Comparison of ENCODE assay signal across 11 mouse cellular contexts in the genomic region with DNA sequence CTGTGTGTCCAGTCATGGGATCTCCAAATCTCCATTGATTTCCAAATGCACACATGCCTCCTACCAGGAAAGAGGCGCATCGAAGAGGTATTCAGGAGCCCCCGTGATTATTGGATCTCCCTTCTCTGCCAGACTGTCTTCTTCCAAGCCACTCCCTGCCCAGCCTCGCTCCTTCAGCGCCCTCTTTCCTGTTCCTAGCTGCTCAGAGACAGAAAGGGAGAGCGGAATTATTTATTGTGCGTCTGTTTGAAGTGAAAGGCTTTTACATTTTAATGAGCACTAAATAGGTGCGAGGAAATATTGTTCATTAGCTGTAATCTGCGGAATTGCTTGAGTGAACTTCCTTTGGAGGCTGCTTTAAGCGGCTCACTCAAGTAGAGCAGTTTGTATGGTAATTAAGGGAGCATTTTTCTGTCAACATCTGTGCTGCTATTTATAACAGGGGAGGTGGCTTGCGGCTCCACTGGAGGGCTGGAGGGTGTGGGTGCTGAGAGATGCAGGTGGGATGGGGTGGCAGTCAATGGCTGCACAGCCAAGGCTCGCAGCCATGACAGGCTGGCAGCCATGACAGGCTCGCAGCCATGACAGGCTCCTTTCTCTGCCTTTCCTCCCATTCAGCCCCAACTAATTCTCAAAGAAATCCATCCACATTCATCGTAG.
DNase-seq lines count a peak whose midpoint lies in the region; ATAC-seq and TF ChIP-seq lines count a peak whose summit lies in the region.
"Had no signal": no experiment of that assay in that cellular context is flagged by ENCODE, and none has a peak within 500 bp of the region (broad histone marks: within the 10 kb centered on the region; RNA-seq: fewer than 3 reads in every experiment).

No protein-coding gene starts in this region.

- 0 out of 2 replicates have a peak, but pooled peaks have one; percentile 48 for ATAC-seq in embryonic facial prominence, embryonic 13.5 days (ENCODE audit: insufficient number of reproducible peaks, insufficient read depth, low FRiP score, low TSS enrichment, low read depth)
- no peak for ATAC-seq in limb, embryonic 13.5 days (ENCODE audit: low FRiP score, low read depth)

- no peaks in the 10 kb centered on the region for H3K27me3 ChIP-seq in embryonic facial prominence, embryonic 13.5 days
- H3K27me3 ChIP-seq in embryonic facial prominence, embryonic 10.5 days (replicated peaks; ENCODE audit: low read depth, poor library complexity, severe bottlenecking): no peaks in the 10 kb centered on the region
- peaks cover 3% of the 10 kb centered on the region; the same call in 1 of the 2 replicates for H3K27me3 ChIP-seq in limb, embryonic 13.5 days
- no peaks in the 10 kb centered on the region for H3K27me3 ChIP-seq in thymus, adult 2 months (ENCODE audit: control insufficient read depth, insufficient read depth, low read length)
- H3K27me3 ChIP-seq in heart, embryonic 10.5 days (ENCODE audit: insufficient read depth, poor library complexity, severe bottlenecking): no peaks in the 10 kb centered on the region
- H3K27me3 ChIP-seq: limb, embryonic 15.5 days had no signal

- TF ChIP-seq POLR2A in thymus, adult 2 months (IDR thresholded peaks at IDR 0.05; ENCODE audit: control insufficient read depth, extremely low read depth, insufficient read depth, low read length, poor library complexity): no peak

- no peak overlapping the region for H3K4me2 ChIP-seq in embryonic facial prominence, embryonic 13.5 days
- H3K4me2 ChIP-seq in limb, embryonic 13.5 days (replicated peaks): peak overlapping the region; percentile 21
- H3K4me2 ChIP-seq: limb, embryonic 15.5 days had no signal

- no peak overlapping the region for H3K4me3 ChIP-seq in embryonic facial prominence, embryonic 13.5 days
- no peak overlapping the region for H3K4me3 ChIP-seq in embryonic facial prominence, embryonic 10.5 days
- H3K4me3 ChIP-seq in limb, embryonic 13.5 days: no peak overlapping the region
- no peak overlapping the region for H3K4me3 ChIP-seq in thymus, adult 2 months (ENCODE audit: control insufficient read depth, insufficient read depth, low read length)
- no peak overlapping the region for H3K4me3 ChIP-seq in heart, embryonic 10.5 days
- H3K4me3 ChIP-seq: limb, embryonic 15.5 days; megakaryocyte, embryonic 14.5 days had no signal

- DNase-seq in embryonic facial prominence, embryonic 10.5 days (ENCODE audit: low spot score): no peak
- peak; percentile 46 for DNase-seq in retina, postnatal 1 day
- no peak for DNase-seq in retina, embryonic 14.5 days (ENCODE audit: low spot score)
- no peak for DNase-seq in thymus, adult 2 months
- no peak for DNase-seq in heart, embryonic 10.5 days (ENCODE audit: low spot score)
- DNase-seq in adrenal gland, adult 8-10 months: no peak
- DNase-seq: cerebellum, postnatal 25 days had no signal

- no peaks in the 10 kb centered on the region for H3K9me3 ChIP-seq in embryonic facial prominence, embryonic 13.5 days
- H3K9me3 ChIP-seq in embryonic facial prominence, embryonic 10.5 days: no peaks in the 10 kb centered on the region
- no peaks in the 10 kb centered on the region for H3K9me3 ChIP-seq in limb, embryonic 13.5 days
- no peaks in the 10 kb centered on the region for H3K9me3 ChIP-seq in heart, embryonic 10.5 days
- H3K9me3 ChIP-seq: limb, embryonic 15.5 days had no signal

- no peak overlapping the region for H3K9ac ChIP-seq in embryonic facial prominence, embryonic 13.5 days
- no peak overlapping the region for H3K9ac ChIP-seq in limb, embryonic 13.5 days
- H3K9ac ChIP-seq: limb, embryonic 15.5 days had no signal

- no peak for TF ChIP-seq CTCF in thymus, adult 2 months (IDR thresholded peaks at IDR 0.05; ENCODE audit: borderline replicate concordance, control insufficient read depth, extremely low read depth, insufficient read depth, low read length, poor library complexity)

- H3K4me1 ChIP-seq in embryonic facial prominence, embryonic 13.5 days: no peaks in the 10 kb centered on the region
- peaks cover 6% of the 10 kb centered on the region; the same call in 1 of the 2 replicates for H3K4me1 ChIP-seq in embryonic facial prominence, embryonic 10.5 days
- H3K4me1 ChIP-seq in limb, embryonic 13.5 days: peaks cover 10% of the 10 kb centered on the region; the same call in 1 of the 2 replicates
- H3K4me1 ChIP-seq in thymus, adult 2 months (replicated peaks; ENCODE audit: control insufficient read depth, insufficient read depth, low read length): peaks cover 18% of the 10 kb centered on the region
- H3K4me1 ChIP-seq in heart, embryonic 10.5 days: peaks cover 25% of the 10 kb centered on the region

- H3K36me3 ChIP-seq in embryonic facial prominence, embryonic 13.5 days: no peaks in the 10 kb centered on the region
- H3K36me3 ChIP-seq in embryonic facial prominence, embryonic 10.5 days (replicated peaks): no peaks in the 10 kb centered on the region
- no peaks in the 10 kb centered on the region for H3K36me3 ChIP-seq in limb, embryonic 13.5 days
- H3K36me3 ChIP-seq in thymus, adult 2 months (ENCODE audit: control insufficient read depth, insufficient read depth, low read length): no peaks in the 10 kb centered on the region
- H3K36me3 ChIP-seq in heart, embryonic 10.5 days: no peaks in the 10 kb centered on the region
- H3K36me3 ChIP-seq: limb, embryonic 15.5 days had no signal

- no peak overlapping the region for H3K27ac ChIP-seq in embryonic facial prominence, embryonic 13.5 days
- no peak overlapping the region for H3K27ac ChIP-seq in embryonic facial prominence, embryonic 10.5 days (replicated peaks)
- H3K27ac ChIP-seq in limb, embryonic 13.5 days: no peak overlapping the region
- peak overlapping the region; percentile 94 for H3K27ac ChIP-seq in thymus, adult 2 months (ENCODE audit: control insufficient read depth, insufficient read depth, low read length)
- H3K27ac ChIP-seq in heart, embryonic 10.5 days: no peak overlapping the region
- H3K27ac ChIP-seq: limb, embryonic 15.5 days had no signal

- WGBS in embryonic facial prominence, embryonic 13.5 days: 74% methylated on average over 14 of the region's 14 CpGs
- WGBS in embryonic facial prominence, embryonic 10.5 days: 78% methylated on average over 14 of the region's 14 CpGs
- WGBS in limb, embryonic 13.5 days: 41% methylated on average over 14 of the region's 14 CpGs
- WGBS in thymus, adult 2 months: 81% methylated on average over 14 of the region's 14 CpGs
- WGBS in heart, embryonic 10.5 days: 73% methylated on average over 14 of the region's 14 CpGs
